Mouse (Mus musculus) small intestine, adult 2 months (tissue): ENCODE data around the gene Gtf2a1. TPM values are rescaled to one million over a fixed set of nuclear protein-coding genes. Genes with fewer than 3 reads are reported as not detected.

Experiments
- H3K27ac ChIP-seq: fragments of 200-500 bp; 2 replicates; pipeline ENCODE4 v1.5.1; 2012; ENCODE audit warnings: low read depth, low read length, control low read depth, inconsistent platforms; ENCODE audit not compliant: insufficient read depth
- H3K27me3 ChIP-seq: fragments of 200-500 bp; 2 replicates; pipeline ENCODE4 v1.6.1; 2012; ENCODE audit warnings: mild to moderate bottlenecking, moderate library complexity, low read length, inconsistent platforms; ENCODE audit not compliant: control insufficient read depth, insufficient read depth
- H3K36me3 ChIP-seq: fragments of 200-500 bp; 2 replicates; pipeline ENCODE4 v1.6.1; 2012; ENCODE audit warnings: mild to moderate bottlenecking, low read length, control low read depth, inconsistent platforms; ENCODE audit not compliant: control insufficient read depth, insufficient read depth
- H3K4me1 ChIP-seq: fragments of 200-500 bp; 2 replicates; pipeline ENCODE4 v1.6.1; 2012; ENCODE audit warnings: low read length, inconsistent platforms, mixed read lengths; ENCODE audit not compliant: control insufficient read depth, insufficient read depth, insufficient read length
- H3K4me3 ChIP-seq: fragments of 200-500 bp; 2 replicates; pipeline ENCODE4 v1.5.1; 2012; ENCODE audit warnings: low read depth, mild to moderate bottlenecking, control low read depth, inconsistent platforms, low read length, moderate library complexity
- CTCF ChIP-seq: fragments of 200-500 bp; IDR thresholded peaks from 2 replicates; pipeline ENCODE4 v1.5.1; 2012; ENCODE audit warnings: low read depth, mild to moderate bottlenecking, control low read depth, inconsistent platforms, low read length, moderate library complexity, mixed read lengths; ENCODE audit not compliant: insufficient replicate concordance, insufficient read length; ENCODE audit errors: extremely low read depth
- POLR2A ChIP-seq: fragments of 200-500 bp; IDR thresholded peaks from 2 replicates; pipeline ENCODE4 v1.6.1; 2012; ENCODE audit warnings: low read depth, mild to moderate bottlenecking, control low read depth, inconsistent platforms, low read length, moderate library complexity
- WGBS: fragments of 180-500 bp; shearing (Covaris S2); methylation state at CpG from one replicate; pipeline ENCODE4 v1.1.7; 2018; 5-methylcytosine and 5-hydroxymethylcytosine counted together
- polyA plus RNA-seq: library from polyadenylated mRNA; depleted of rRNA; stranded (reverse); fragments of >200 nt; gene quantifications from 2 replicates; pipeline ENCODE4 v1.2.3, GENCODE M21; 2012; rRNA removed

Gene Gtf2a1
- polyA plus RNA-seq: 4.1 and 8.7 TPM in 2 replicates

DNA sequence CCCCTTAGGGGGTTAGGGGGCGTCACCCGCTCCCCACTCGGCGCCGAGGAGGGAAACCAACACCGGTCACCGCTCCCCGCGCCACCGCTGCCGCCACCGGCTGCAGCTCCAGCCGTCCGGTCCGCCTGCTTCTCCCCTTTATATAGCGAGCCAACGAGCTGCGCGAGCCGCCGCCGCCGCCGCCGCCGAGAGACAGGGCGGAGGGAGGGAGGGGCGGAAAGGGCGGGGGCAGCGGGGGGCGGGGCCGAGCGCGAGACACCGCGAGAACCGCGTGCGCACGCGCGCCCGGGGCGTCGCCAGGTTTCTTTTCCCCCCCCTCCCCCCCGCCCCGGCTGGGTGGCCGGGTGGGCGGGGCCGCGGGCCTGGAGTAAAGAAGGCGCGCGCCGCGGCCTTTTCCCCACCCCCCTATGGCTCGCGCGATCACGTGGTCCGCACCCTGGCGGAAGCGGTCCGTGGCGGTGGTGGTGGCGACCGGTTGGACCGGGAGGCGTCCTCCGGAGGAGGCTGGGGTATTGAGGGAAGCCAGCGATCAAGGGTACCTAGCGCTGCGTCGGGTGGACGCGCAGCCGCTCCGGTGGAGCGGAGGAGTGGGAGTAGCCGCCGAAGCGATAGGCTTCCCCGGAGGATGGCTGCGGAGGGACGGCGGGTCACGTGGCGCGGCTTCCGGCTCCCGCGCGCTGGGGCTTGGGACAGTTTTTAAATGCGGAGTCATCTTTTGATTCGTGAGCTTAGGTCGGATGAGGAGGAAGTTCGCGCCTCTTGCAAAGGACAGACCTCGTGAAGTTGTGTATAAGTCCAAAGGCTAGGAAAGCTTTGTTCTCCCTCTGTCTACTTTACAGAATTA, at the start of gene Gtf2a1:
Gtf2a1 (minus strand) TSS at position 641 of the 844 bp plus-strand sequence.
- TF ChIP-seq CTCF (no peak), POLR2A (peak; percentile 100)

DNA sequence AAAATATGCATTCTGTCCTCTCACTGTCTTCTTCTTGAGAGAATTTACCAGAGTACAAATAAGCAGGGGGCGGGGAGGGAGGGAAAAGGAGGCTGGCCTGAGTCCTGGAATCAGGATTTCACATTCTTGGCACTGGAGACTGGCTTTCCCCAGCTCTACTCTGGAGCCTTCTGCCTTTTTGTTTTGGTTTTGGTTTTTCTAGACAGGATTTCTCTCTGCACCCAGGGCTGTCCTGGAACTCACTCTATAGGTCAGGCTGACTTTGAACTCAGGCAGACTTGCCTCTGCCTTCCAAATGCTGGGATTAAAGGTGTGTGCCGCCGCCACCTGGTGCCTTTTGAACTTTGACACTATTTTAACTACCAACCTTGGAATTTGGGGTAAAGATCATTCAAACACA, 48.1 kb upstream of the Gtf2a1 start:
- Histone ChIP-seq H3K36me3 (peaks cover 3% of the 10 kb centered on the region; the same call in 1 of the 2 replicates), H3K27ac (no peak overlapping the region), H3K27me3 (no peaks in the 10 kb centered on the region), H3K4me1 (peaks cover 3% of the 10 kb centered on the region; the same call in 1 of the 2 replicates), H3K4me3 (no peak overlapping the region)
- WGBS: 41% methylated on average over 3 of the region's 3 CpGs
- no peak for TF ChIP-seq CTCF
- no peak for TF ChIP-seq POLR2A

More for the DNA sequence above, at the start of gene Gtf2a1:
- no peaks in the 10 kb centered on the region for H3K27me3 ChIP-seq
- H3K27ac ChIP-seq: peak within 1 kb of the TSS; percentile 100
- peaks cover 4% of the 10 kb centered on the region; the same call in 1 of the 2 replicates for H3K4me1 ChIP-seq
- under 1% methylated on average over 68 of the region's 99 CpGs for whole genome bisulfite sequencing
- peak within 1 kb of the TSS; percentile 99 for H3K4me3 ChIP-seq
- H3K36me3 ChIP-seq: peaks cover 5% of the 10 kb centered on the region; the same call in 1 of the 2 replicates

DNA sequence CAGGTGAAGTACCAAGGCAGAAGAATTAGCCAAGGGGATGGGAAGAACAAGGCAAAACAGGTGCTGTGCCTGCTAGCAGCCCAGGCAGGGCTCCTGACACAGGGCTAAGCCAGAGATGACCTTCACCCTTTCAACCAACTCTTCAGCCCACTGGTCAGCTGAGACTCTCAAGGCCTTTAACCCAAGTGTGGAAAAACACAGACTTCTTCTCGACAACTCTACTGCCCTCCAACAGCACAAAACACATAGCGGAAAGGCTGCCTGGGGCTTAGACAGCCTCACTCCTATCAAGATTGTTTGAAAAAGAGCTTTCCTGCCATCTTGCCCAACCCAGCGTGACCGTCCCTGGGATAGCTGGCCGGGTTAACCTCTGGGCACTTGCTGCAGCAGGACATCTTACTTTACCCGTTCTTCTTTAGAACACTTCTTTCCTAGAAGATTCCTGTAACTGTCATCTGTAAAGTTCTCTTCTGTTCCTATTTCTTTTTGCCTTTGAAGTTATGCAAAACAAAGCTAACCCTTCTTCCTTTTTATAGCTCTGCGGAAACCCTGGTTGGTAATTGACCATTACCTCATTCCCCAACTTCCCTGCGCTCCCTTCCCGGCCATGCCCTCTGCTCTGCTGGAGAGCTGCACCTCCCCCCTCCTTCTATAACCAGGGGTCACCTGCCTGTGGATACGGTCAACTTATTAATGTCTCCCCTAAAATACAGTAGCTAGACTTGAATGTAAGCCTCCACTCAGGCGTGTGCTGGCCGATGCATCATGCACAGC, 47.0 kb upstream of the Gtf2a1 start:
- no peak for TF ChIP-seq POLR2A
- TF ChIP-seq CTCF: no peak
- Histone ChIP-seq H3K4me1 (peaks cover 3% of the 10 kb centered on the region; the same call in 1 of the 2 replicates), H3K27ac (no peak overlapping the region), H3K27me3 (no peaks in the 10 kb centered on the region), H3K36me3 (peaks cover 3% of the 10 kb centered on the region; the same call in 1 of the 2 replicates), H3K4me3 (no peak overlapping the region)
- WGBS: 88% methylated on average over 12 of the region's 12 CpGs

DNA sequence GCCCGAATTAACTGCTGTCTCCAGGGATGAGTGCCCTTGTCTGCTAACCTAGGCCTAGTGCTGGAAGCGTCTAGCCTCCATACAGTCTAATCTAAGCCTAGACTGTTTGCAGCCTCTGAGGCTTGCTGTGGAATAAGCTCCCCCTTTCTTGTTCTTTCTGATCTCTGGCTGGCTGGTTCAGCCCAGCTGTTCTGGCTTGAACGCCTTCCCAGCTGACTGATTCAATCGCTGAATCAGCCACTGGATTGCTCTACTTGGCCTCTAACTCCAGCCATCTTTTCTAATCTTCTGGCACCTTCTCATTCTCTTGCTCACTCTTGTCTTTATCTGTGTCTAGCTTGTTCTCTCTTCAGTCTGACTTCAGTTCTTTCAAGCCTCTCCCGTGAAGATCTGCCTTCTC, 36.2 kb upstream of the Gtf2a1 start:
- no peaks in the 10 kb centered on the region for H3K36me3 ChIP-seq
- 84% methylated on average over 5 of the region's 5 CpGs for WGBS
- no peak overlapping the region for H3K27ac ChIP-seq
- H3K4me3 ChIP-seq: no peak overlapping the region
- TF ChIP-seq POLR2A (no peak), CTCF (no peak)
- H3K27me3 ChIP-seq: no peaks in the 10 kb centered on the region
- H3K4me1 ChIP-seq: no peaks in the 10 kb centered on the region

DNA sequence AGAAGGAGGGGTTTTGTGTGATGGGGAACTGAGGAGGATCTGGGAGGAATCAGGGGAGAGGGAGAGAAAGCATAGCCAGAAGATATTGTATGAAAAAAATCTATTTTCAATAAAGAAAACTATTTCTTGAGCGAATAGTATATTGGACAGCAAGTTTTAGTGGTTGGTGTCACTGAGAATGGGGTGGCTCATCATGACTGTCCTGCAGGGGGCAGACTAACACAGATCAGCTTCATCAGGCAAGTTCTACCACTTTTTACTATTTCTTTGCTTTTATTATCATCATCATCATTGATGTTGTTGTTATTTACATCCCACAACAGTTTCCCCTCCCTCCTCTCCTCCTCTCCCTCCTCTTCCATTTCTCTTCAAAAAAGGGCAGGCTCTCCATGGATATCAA, 34.7 kb upstream of the Gtf2a1 start:
- H3K36me3 ChIP-seq: no peaks in the 10 kb centered on the region
- H3K4me1 ChIP-seq: no peaks in the 10 kb centered on the region
- H3K27me3 ChIP-seq: no peaks in the 10 kb centered on the region
- no peak for TF ChIP-seq CTCF
- TF ChIP-seq POLR2A: no peak
- WGBS: 65% methylated on average over 1 of the region's 1 CpGs
- H3K4me3 ChIP-seq: no peak overlapping the region
- no peak overlapping the region for H3K27ac ChIP-seq

DNA sequence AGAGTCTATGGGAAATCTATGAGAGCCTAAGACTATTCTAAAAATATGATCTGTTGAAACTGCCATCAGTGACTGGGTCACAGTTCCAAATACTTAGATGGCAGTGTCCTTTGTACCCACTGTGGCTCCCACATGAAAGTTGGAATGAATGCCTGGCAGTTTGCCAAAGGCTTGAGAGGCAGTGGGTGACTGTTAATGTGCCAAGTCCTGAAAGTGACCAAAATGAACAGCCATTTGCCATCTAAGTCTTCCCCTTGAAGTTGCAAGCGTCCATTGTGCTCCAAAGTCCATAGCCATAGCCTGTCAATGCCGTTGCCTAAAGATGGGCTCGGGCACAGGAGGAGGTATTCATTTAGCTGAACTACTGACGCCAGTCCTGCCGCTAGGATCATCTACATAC, 19.1 kb upstream of the Gtf2a1 start:
- no peak overlapping the region for H3K27ac ChIP-seq
- H3K36me3 ChIP-seq: no peaks in the 10 kb centered on the region

DNA sequence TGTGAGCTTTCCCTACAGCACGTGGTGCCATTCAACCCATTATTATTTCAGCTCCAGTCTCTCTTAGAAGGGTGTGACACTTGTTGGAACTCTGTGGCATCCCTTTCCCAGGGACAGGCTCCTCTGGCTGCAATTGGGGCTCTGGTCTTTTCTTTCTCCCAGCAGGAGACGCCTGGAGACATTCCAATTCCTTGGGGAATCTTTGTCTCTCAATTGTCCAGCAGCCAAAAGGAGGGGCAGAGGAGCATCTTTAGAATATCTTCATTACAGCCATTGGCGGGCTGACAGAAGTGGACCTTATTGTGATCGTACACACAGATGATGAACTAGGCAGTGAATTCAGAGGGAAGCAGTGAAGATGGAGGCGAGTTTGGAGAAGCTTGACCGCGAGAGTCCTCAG, 17.4 kb upstream of the Gtf2a1 start:
- H3K4me1 ChIP-seq: no peaks in the 10 kb centered on the region
- H3K4me3 ChIP-seq: no peak overlapping the region
- TF ChIP-seq CTCF (no peak), POLR2A (no peak)
- H3K36me3 ChIP-seq: no peaks in the 10 kb centered on the region
- H3K27me3 ChIP-seq: no peaks in the 10 kb centered on the region
- H3K27ac ChIP-seq: no peak overlapping the region
- WGBS: 70% methylated on average over 7 of the region's 7 CpGs

More for the DNA sequence above, 19.1 kb upstream of the Gtf2a1 start:
- H3K4me3 ChIP-seq: no peak overlapping the region
- H3K27me3 ChIP-seq: no peaks in the 10 kb centered on the region
- WGBS: 58% methylated on average over 5 of the region's 5 CpGs
- TF ChIP-seq CTCF (no peak), POLR2A (no peak)
- no peaks in the 10 kb centered on the region for H3K4me1 ChIP-seq
